In the genomic region with DNA sequence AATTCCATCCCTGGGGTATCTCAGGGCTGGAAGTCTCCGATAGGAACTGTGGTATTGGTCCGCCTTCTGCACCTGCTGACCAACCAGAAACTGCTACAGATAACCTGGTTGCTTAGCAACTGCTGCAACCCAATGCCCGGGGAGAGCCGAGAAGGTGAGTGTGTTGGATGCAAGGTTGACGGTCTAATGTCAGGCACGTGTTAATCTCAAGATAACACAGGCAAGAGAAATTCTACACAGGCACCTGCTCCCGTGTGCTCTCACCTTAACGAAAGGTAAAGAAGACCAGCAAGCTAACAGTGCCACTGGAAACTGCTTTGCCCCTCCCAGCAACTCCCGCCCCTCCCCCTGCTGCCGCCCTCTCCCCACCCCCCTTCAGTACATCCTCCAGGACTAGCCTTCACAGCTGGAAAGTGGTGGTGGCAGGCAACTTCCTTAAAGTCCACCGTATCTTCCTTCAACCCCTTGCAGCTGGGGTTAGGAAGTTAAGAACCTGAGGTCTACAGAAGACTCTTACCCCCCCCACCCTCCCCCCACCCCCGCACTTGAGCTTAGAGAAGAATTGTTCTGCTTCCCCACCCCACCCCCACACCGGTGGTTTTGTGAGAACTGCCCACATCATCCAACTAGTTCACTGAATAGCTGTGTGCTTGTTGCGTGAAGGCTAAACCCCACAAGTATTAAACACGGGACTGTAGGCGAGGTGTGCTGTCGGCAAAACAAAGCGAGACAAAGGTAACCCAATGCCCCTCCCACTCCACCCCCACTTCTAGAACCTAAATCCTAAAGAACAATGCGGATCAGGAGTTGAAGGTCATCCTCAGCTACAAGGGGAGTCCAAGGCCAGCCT, we compare ENCODE assay signal across 8 mouse cellular contexts. TPM values are rescaled to one million over a fixed set of nuclear protein-coding genes. Genes with fewer than 3 reads are reported as not detected.
DNase-seq lines count a peak whose midpoint lies in the region; ATAC-seq lines count a peak whose summit lies in the region.

No protein-coding gene starts in this region.

- 0 out of 2 replicates have a peak overlapping the region, but pooled peaks have one; percentile 26 for H3K4me2 ChIP-seq in embryonic facial prominence, embryonic 14.5 days (ENCODE audit: low read depth, low read length)
- peak overlapping the region; percentile 14; the same call in 1 of the 2 replicates for H3K4me2 ChIP-seq in stomach, embryonic 15.5 days

- no peaks in the 10 kb centered on the region for H3K36me3 ChIP-seq in embryonic facial prominence, embryonic 14.5 days (ENCODE audit: control insufficient read depth, insufficient read depth, low read length)
- H3K36me3 ChIP-seq in stomach, embryonic 15.5 days = no peaks in the 10 kb centered on the region

- peak; percentile 42 to 47 for DNase-seq in cerebellum, postnatal 14 days
- DNase-seq in cerebellum, adult 9-11 months = no peak
- DNase-seq in 416B (ENCODE audit: low read depth) = peak; percentile 84
- no peak for DNase-seq in embryonic facial prominence, embryonic 14.5 days (ENCODE audit: low spot score)
- DNase-seq in liver = peak; percentile 34
- no peak for DNase-seq in cerebellum, adult 9-10 months
- DNase-seq in adrenal gland, postnatal 10 days = no peak

- no peak overlapping the region for H3K4me3 ChIP-seq in embryonic facial prominence, embryonic 14.5 days (ENCODE audit: low read depth, low read length)
- H3K4me3 ChIP-seq in stomach, embryonic 15.5 days (replicated peaks) = no peak overlapping the region

- no peaks in the 10 kb centered on the region for H3K9me3 ChIP-seq in embryonic facial prominence, embryonic 14.5 days (ENCODE audit: control insufficient read depth, low read length)
- H3K9me3 ChIP-seq in stomach, embryonic 15.5 days = no peaks in the 10 kb centered on the region

- H3K27ac ChIP-seq in embryonic facial prominence, embryonic 14.5 days (replicated peaks; ENCODE audit: low read depth, low read length) = no peak overlapping the region
- H3K27ac ChIP-seq in stomach, embryonic 15.5 days = no peak overlapping the region

- H3K4me1 ChIP-seq in embryonic facial prominence, embryonic 14.5 days (ENCODE audit: control insufficient read depth, insufficient read depth, low read length) = peaks cover 5% of the 10 kb centered on the region; the same call in 1 of the 2 replicates
- peaks cover 12% of the 10 kb centered on the region; the same call in 1 of the 2 replicates for H3K4me1 ChIP-seq in stomach, embryonic 15.5 days

- H3K27me3 ChIP-seq in embryonic facial prominence, embryonic 14.5 days (replicated peaks; ENCODE audit: control insufficient read depth, insufficient read depth, low read length) = no peaks in the 10 kb centered on the region
- H3K27me3 ChIP-seq in stomach, embryonic 15.5 days (replicated peaks) = no peaks in the 10 kb centered on the region

- H3K9ac ChIP-seq in embryonic facial prominence, embryonic 14.5 days (ENCODE audit: low read depth, low read length) = no peak overlapping the region
- no peak overlapping the region for H3K9ac ChIP-seq in stomach, embryonic 15.5 days

- peak; percentile 73 for ATAC-seq in embryonic facial prominence, embryonic 14.5 days (ENCODE audit: low read depth)
- ATAC-seq in stomach, embryonic 15.5 days (ENCODE audit: insufficient read depth, low FRiP score, low read depth) = peak; percentile 58; the same call in 1 of the 2 replicates

- WGBS in embryonic facial prominence, embryonic 14.5 days = 19% methylated on average over 18 of the region's 19 CpGs
- 21% methylated on average over 19 of the region's 19 CpGs for WGBS in stomach, embryonic 15.5 days

RNA-seq across cellular contexts. Expression of gene Tbc1d7, which starts 44.1 kb away (rescaled TPM):
- polyA plus RNA-seq in embryonic facial prominence, embryonic 14.5 days (2014; fragmentation: Nextera tagmentation; extraction: Ambion mirVana) = 45.9 and 55.1 TPM in 2 replicates
- polyA plus RNA-seq in stomach, embryonic 15.5 days (2015; fragmentation: Nextera tagmentation; extraction: Ambion mirVana) = 34.6 and 35.9 TPM in 2 replicates
- total RNA-seq in adrenal gland, postnatal 10 days (2021) = 10 to 100 TPM; 24.4 to 26.7 TPM

Comparison
In these comparisons a context has a peak if more than half of its experiments do, and no peak if none do; other contexts are left out.
1. DNase-seq: peak in cerebellum, postnatal 14 days (2 of 2), 416B (single experiment) and liver (single experiment); none in cerebellum, adult 9-11 months (single experiment), embryonic facial prominence, embryonic 14.5 days (single experiment), cerebellum, adult 9-10 months (single experiment) and adrenal gland, postnatal 10 days (single experiment).